Mouse (Mus musculus) granulocyte monocyte progenitor cell, adult 5-6 weeks (primary cell): Measurements from ENCODE around the gene Prl3d2. TPM values are rescaled to one million over a fixed set of nuclear protein-coding genes. Genes with fewer than 3 reads are reported as not detected.
"Not testable (repeated sequence)": the region's sequence is repeated elsewhere in the genome, so short reads cannot be mapped to it uniquely, and the experiment has no call there.

Experiments used
- ATAC-seq: replicated peaks from 2 replicates; pipeline ENCODE4 v1.8.0; 2016; ENCODE audit warnings: mild to moderate bottlenecking, moderate TSS enrichment, inconsistent platforms; ENCODE audit not compliant: poor library complexity, severe bottlenecking
- total RNA-seq, 2 experiments: library from RNA; stranded (forward) in 1 of 2; stranded (reverse) in 1 of 2; fragments of 200-712, 200-1000 nt in 1 of 2; fragments of >200 nt in 1 of 2; fragmentation: Nextera tagmentation in 1 of 2; gene quantifications; 2 replicates each; pipeline ENCODE4 v1.2.3; 2014 to 2017

Prl3d2 gene
- total RNA-seq (2014; fragmentation: Nextera tagmentation), result not detected in 2 replicates
- total RNA-seq (2017), result not detected in 2 replicates

DNA sequence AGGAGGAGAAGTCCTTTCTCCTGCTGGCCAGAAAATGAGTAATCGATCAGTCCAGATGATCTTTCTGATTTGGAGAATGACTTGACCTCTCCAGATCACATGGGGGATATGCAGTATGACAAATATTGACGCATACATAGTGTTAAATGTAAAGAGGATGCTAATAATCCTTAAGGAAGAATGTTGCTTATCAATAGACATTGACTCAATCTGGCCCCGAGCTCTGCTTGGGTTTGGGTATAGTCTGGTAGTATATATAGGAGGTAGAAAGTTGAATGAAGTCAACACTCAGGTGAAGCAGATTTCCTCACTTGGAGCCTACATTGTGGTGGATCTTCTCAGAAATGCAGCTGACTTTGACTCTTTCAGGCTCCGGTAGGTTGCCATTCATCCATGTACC is at the start of gene Prl3d2:
Gene Prl3d2 (plus strand): TSS at position 301 of the 400 bp plus-strand sequence.
- ATAC-seq, result not testable (repeated sequence)

DNA sequence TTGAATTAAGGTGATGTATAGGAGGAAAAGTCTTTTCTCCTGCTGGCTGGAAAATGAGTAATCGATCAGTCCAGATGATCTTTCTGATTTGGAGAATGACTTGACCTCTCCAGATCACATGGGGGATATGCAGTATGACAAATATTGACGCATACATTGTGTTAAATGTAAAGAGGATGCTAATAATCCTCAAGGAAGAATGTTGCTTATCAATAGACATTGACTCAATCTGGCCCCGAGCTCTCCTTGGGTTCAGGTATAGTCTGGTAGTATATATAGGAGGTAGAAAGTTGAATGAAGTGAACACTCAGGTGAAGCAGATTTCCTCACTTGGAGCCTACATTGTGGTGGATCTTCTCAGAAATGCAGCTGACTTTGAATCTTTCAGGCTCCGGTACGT is 27.6 kb upstream of the Prl3d2 start, which contains the start of gene Prl3d1:
Gene Prl3d1 (plus strand): TSS at position 301 of the 400 bp plus-strand sequence.
- ATAC-seq, result not testable (repeated sequence)

DNA sequence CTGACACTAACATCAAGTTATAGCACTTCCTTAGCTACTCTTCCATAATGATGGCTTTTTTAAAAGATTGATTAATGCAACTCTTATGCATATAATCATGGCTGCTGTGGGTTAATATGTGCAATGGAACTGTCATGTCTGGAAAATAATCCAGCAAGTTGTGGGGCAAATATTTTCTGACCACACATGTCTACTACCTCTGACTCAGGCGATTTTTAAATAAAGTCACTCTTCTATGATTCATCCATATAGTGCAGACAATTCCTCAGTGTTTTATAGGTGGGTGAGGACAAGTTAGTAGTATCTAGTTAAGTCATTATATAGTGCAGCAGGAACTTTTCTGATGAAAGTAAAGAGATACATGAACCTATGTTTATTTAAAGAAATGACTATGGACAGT is 26.8 kb downstream of the Prl3d2 start:
- ATAC-seq, result no peak

DNA sequence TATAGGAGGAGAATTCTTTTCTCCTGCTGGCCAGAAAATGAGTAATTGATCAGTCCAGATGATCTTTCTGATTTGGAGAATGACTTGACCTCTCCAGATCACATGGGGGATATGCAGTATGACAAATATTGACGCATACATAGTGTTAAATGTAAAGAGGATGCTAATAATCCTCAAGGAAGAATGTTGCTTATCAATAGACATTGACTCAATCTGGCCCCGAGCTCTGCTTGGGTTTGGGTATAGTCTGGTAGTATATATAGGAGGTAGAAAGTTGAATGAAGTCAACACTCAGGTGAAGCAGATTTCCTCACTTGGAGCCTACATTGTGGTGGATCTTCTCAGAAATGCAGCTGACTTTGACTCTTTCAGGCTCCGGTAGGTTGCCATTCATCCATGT is 35.0 kb downstream of the Prl3d2 start, which contains the start of gene Prl3d3:
Gene Prl3d3 (plus strand): TSS at position 301 of the 400 bp plus-strand sequence.
- not testable (repeated sequence) for ATAC-seq

Other genes starting within 250 kb of the Prl3d2 start
- gene Prl, start 64.1 kb upstream of the Prl3d2 start, total RNA-seq (2014; fragmentation: Nextera tagmentation), result not detected in 2 replicates
- not detected in 2 replicates for gene Prl, start 64.1 kb upstream of the Prl3d2 start, total RNA-seq (2017)
- gene Prl3d1, start 27.5 kb upstream of the Prl3d2 start, total RNA-seq (2014; fragmentation: Nextera tagmentation), result not detected in 2 replicates
- not detected in 2 replicates for gene Prl3d1, start 27.5 kb upstream of the Prl3d2 start, total RNA-seq (2017)
- not detected in 2 replicates for gene Prl3d3, start 35.1 kb downstream of the Prl3d2 start, total RNA-seq (2014; fragmentation: Nextera tagmentation)
- gene Prl3d3, start 35.1 kb downstream of the Prl3d2 start, total RNA-seq (2017), result not detected in 2 replicates
- not detected in 2 replicates for gene Prl3c1, start 75.0 kb downstream of the Prl3d2 start, total RNA-seq (2014; fragmentation: Nextera tagmentation)
- not detected in 2 replicates for gene Prl3c1, start 75.0 kb downstream of the Prl3d2 start, total RNA-seq (2017)
- gene Prl3b1, start 120.1 kb downstream of the Prl3d2 start, total RNA-seq (2014; fragmentation: Nextera tagmentation), result not detected in 2 replicates
- not detected in 2 replicates for gene Prl3b1, start 120.1 kb downstream of the Prl3d2 start, total RNA-seq (2017)
- not detected in 2 replicates for gene Prl3a1, start 137.7 kb downstream of the Prl3d2 start, total RNA-seq (2014; fragmentation: Nextera tagmentation)
- not detected in 2 replicates for gene Prl3a1, start 137.7 kb downstream of the Prl3d2 start, total RNA-seq (2017)
- gene Prl6a1, start 190.9 kb downstream of the Prl3d2 start, total RNA-seq (2014; fragmentation: Nextera tagmentation), result not detected in 2 replicates
- not detected in 2 replicates for gene Prl6a1, start 190.9 kb downstream of the Prl3d2 start, total RNA-seq (2017)
- not detected in 2 replicates for gene Prl8a2, start 224.0 kb downstream of the Prl3d2 start, total RNA-seq (2014; fragmentation: Nextera tagmentation)
- not detected in 2 replicates for gene Prl8a2, start 224.0 kb downstream of the Prl3d2 start, total RNA-seq (2017)